Mouse (Mus musculus): ENCODE results near the gene A230050P20Rik.

- no peak for TF ChIP-seq CTCF (IDR thresholded peaks at IDR 0.05; ENCODE audit: low read depth)
- no peak for TF ChIP-seq EP300 (IDR thresholded peaks at IDR 0.05; ENCODE audit: low read depth)
These were observed 22.0 kb downstream of the A230050P20Rik start for GRCm38 (mm10) chr9:20890411-20890810.

All from liver, postnatal 0 days (tissue).